Mouse (Mus musculus) C2C12 (cell line): ENCODE data around the gene Rasgrp3.

Experiments
- CTCF ChIP-seq: IDR thresholded peaks from one replicate; pipeline ENCODE4 v1.5.1; 2011; ENCODE audit not compliant: control insufficient read depth, insufficient read depth, insufficient read length
- MYOD1 ChIP-seq: IDR thresholded peaks from one replicate; pipeline ENCODE4 v1.6.1; 2011; ENCODE audit warnings: low read depth; ENCODE audit not compliant: control insufficient read depth, insufficient read length
- MYOG ChIP-seq: IDR thresholded peaks from one replicate; pipeline ENCODE4 v1.6.1; 2011; ENCODE audit not compliant: control insufficient read depth, insufficient read length; ENCODE audit errors: extremely low read depth
- USF1 ChIP-seq: IDR thresholded peaks from one replicate; pipeline ENCODE4 v1.6.1; 2011; ENCODE audit warnings: low read depth, mild to moderate bottlenecking, control low read depth, moderate library complexity

- TF ChIP-seq USF1 (no peak), MYOG (no peak), CTCF (no peak), MYOD1 (no peak)
Observed at GRCm38 (mm10) chr17:75452313-75452712, 16.6 kb downstream of the Rasgrp3 start.
